Mouse (Mus musculus) hindbrain, postnatal 0 days (tissue): ENCODE data around the gene Hist1h2ap. TPM values are rescaled to one million over a fixed set of nuclear protein-coding genes. Genes with fewer than 3 reads are reported as not detected.
"Not testable (repeated sequence)": the region's sequence is repeated elsewhere in the genome, so short reads cannot be mapped to it uniquely, and the experiment has no call there.

Source experiments
- ATAC-seq: fragments of 200-750 bp; cut with Nextera tagmentation; 2 replicates; pipeline ENCODE4 v1.8.0; 2017; ENCODE audit warnings: mild to moderate bottlenecking, moderate TSS enrichment, moderate library complexity
- DNase-seq: peaks from one replicate; pipeline ENCODE4 v3.0.0-alpha.2; 2015; ENCODE audit warnings: low spot score
- H3K27ac ChIP-seq: fragments of 300-500 bp; sonication (generic); 2 replicates; pipeline ENCODE4 v1.5.1; 2014; ENCODE audit warnings: mild to moderate bottlenecking
- H3K27me3 ChIP-seq: fragments of 300-500 bp; sonication (generic); 2 replicates; pipeline ENCODE4 v1.6.1; 2014; ENCODE audit warnings: low read length, mixed read lengths; ENCODE audit not compliant: insufficient read depth
- H3K36me3 ChIP-seq: fragments of 300-500 bp; sonication (generic); 2 replicates; pipeline ENCODE4 v1.6.1; 2014; ENCODE audit warnings: low read length, mixed read lengths; ENCODE audit not compliant: insufficient read depth
- H3K4me1 ChIP-seq: fragments of 300-500 bp; sonication (generic); 2 replicates; pipeline ENCODE4 v1.6.1; 2014; ENCODE audit warnings: antibody characterized with exemption, low read length, mixed read lengths; ENCODE audit not compliant: insufficient read depth
- H3K4me2 ChIP-seq: fragments of 300-500 bp; sonication (generic); 2 replicates; pipeline ENCODE4 v1.6.1; 2014; ENCODE audit warnings: low read depth, mild to moderate bottlenecking, low read length, moderate library complexity, mixed read lengths
- H3K4me3 ChIP-seq: fragments of 300-500 bp; sonication (generic); 2 replicates; pipeline ENCODE4 v1.5.1; 2014; ENCODE audit warnings: low read length
- H3K9ac ChIP-seq: fragments of 300-500 bp; sonication (generic); replicated peaks from 2 replicates; pipeline ENCODE4 v1.6.1; 2014; ENCODE audit warnings: mild to moderate bottlenecking, low read length, moderate library complexity, mixed read lengths
- H3K9me3 ChIP-seq: fragments of 300-500 bp; sonication (generic); 2 replicates; pipeline ENCODE4 v1.6.1; 2016; ENCODE audit warnings: low read length, mixed read lengths
- CTCF ChIP-seq: IDR thresholded peaks from 2 replicates; pipeline ENCODE4 v1.5.1; 2016; ENCODE audit warnings: antibody characterized with exemption, control low read depth, low read depth
- WGBS: fragments of 180-500 bp; shearing (Covaris S2); extraction: QIAGEN DNeasy Blood & Tissue Kit; methylation state at CpG from one replicate; pipeline ENCODE4 v1.1.7; 2014; 5-methylcytosine and 5-hydroxymethylcytosine counted together
- polyA plus RNA-seq: library from polyadenylated mRNA; unstranded; fragments of >200 nt; fragmentation: Nextera tagmentation; extraction: Ambion mirVana; gene quantifications from 2 replicates; pipeline ENCODE4 v1.2.1, GENCODE M21; 2015
- total RNA-seq: library from RNA; depleted of rRNA; stranded (reverse); fragments of >200 nt; gene quantifications from 2 replicates; pipeline ENCODE4 v1.2.3, GENCODE M21; 2014

Hist1h2ap gene
- total and polyA plus RNA-seq, 2 experiments from 2014 or later: 798 to 1,318 TPM

GRCm38 (mm10) chr13:21855698-21856162 lies 22.4 kb upstream of the Hist1h2ap start:
- 3% methylated on average over 15 of the region's 15 CpGs for WGBS
- ATAC-seq (peak; percentile 56), DNase-seq (peak; percentile 77)
- no peak for TF ChIP-seq CTCF
- H3K9ac ChIP-seq: peak overlapping the region; percentile 21; the same call in 1 of the 2 replicates
- H3K27ac ChIP-seq: no peak overlapping the region
- no peaks in the 10 kb centered on the region for H3K9me3 ChIP-seq
- no peaks in the 10 kb centered on the region for H3K27me3 ChIP-seq
- H3K4me2 ChIP-seq: peak overlapping the region; percentile 45
- peak overlapping the region; percentile 38 for H3K4me3 ChIP-seq
- no peaks in the 10 kb centered on the region for H3K4me1 ChIP-seq
- no peaks in the 10 kb centered on the region for H3K36me3 ChIP-seq

- DNase-seq: peak; percentile 69
- peak overlapping the region; percentile 45 for H3K4me2 ChIP-seq
- no peaks in the 10 kb centered on the region for H3K9me3 ChIP-seq
- H3K9ac ChIP-seq: peak overlapping the region; percentile 21; the same call in 1 of the 2 replicates
- 0% methylated on average over 11 of the region's 11 CpGs for WGBS
- peak overlapping the region; percentile 38 for H3K4me3 ChIP-seq
- peak; percentile 63 for ATAC-seq
- H3K36me3 ChIP-seq: no peaks in the 10 kb centered on the region
- TF ChIP-seq CTCF: no peak
- no peak overlapping the region for H3K27ac ChIP-seq
- no peaks in the 10 kb centered on the region for H3K4me1 ChIP-seq
- no peaks in the 10 kb centered on the region for H3K27me3 ChIP-seq
Measured at GRCm38 (mm10) chr13:21855146-21855545, 21.8 kb upstream of the Hist1h2ap start.

DNA sequence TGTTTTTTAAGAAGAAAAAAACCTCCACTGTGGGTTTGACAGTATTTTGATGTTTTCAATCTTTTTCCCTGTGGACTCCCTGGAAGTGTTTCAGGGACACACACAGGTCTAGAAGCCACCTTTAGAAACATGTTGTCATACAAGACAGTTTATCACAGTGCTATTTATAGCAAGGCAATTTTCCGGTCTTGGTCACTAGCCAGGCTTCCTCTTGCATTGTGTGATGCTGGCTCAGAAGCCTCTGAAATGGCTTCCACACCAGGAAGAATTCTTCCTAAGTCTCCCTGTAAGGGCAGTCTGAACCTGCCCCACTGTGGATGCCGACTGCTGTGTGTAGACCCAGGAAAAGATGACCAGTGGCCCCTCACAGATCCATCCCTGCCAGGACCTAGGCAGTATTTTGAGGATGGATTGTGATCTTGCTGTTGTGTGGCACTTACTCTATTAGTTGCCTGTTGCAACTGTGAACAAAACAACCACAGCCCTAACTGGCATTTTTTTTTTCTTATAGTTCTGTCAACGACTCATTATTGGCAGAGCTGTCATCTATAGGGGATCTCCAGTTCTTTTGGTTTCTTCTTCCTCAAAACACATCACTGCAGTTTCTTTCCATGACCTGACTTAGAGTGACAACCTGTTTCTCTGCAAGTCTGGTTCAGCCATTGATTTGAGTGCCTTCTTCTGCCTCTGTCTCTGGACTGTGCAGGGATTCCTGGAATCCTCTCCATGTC lies 19.1 kb upstream of the Hist1h2ap start:
- no peaks in the 10 kb centered on the region for H3K36me3 ChIP-seq
- H3K9ac ChIP-seq: no peak overlapping the region
- ATAC-seq: no peak
- WGBS: 56% methylated on average over 3 of the region's 3 CpGs
- no peaks in the 10 kb centered on the region for H3K9me3 ChIP-seq
- H3K27me3 ChIP-seq: no peaks in the 10 kb centered on the region
- no peak overlapping the region for H3K4me3 ChIP-seq
- H3K4me2 ChIP-seq: no peak overlapping the region
- H3K27ac ChIP-seq: no peak overlapping the region
- TF ChIP-seq CTCF: no peak
- DNase-seq: no peak
- no peaks in the 10 kb centered on the region for H3K4me1 ChIP-seq

GRCm38 (mm10) chr13:21850696-21851095 lies 17.4 kb upstream of the Hist1h2ap start:
- ATAC-seq, H3K27me3 ChIP-seq, H3K27ac ChIP-seq, H3K36me3 ChIP-seq, DNase-seq, H3K9ac ChIP-seq, H3K4me3 ChIP-seq, H3K4me1 ChIP-seq, H3K4me2 ChIP-seq, H3K9me3 ChIP-seq: not testable (repeated sequence)
- WGBS: 33% methylated on average over 1 of the region's 1 CpGs

- no peaks in the 10 kb centered on the region for H3K36me3 ChIP-seq
- no peak overlapping the region for H3K4me2 ChIP-seq
- H3K4me1 ChIP-seq: no peaks in the 10 kb centered on the region
- no peak overlapping the region for H3K4me3 ChIP-seq
- H3K9me3 ChIP-seq: no peaks in the 10 kb centered on the region
- H3K9ac ChIP-seq: no peak overlapping the region
- DNase-seq: no peak
- no peak for TF ChIP-seq CTCF
- 24% methylated on average over 8 of the region's 8 CpGs for WGBS
- ATAC-seq: no peak
- H3K27me3 ChIP-seq: no peaks in the 10 kb centered on the region
- no peak overlapping the region for H3K27ac ChIP-seq
Measured at GRCm38 (mm10) chr13:21847883-21848282, 14.6 kb upstream of the Hist1h2ap start.

- not testable (repeated sequence) for ATAC-seq, DNase-seq
Measured at GRCm38 (mm10) chr13:21846356-21846755, 13.0 kb upstream of the Hist1h2ap start.

DNA sequence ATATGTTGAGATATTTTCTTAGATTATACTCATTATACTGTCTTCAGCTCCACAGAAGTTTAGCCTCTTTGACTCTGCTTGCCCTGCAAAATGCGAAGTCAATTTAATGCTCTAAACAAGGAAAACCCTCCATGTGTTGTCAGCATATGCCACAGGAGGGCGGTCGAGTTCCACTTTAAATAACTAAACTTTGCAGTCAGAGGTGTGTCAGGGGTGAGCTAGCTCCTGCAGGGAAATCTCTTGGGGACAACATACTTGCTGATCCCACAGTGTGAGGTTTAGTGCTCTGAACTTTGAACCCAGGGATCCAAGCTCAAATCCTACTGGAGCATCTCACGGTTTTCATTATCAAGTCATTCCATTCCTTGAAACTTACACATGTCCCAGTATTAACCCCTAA lies 7.2 kb upstream of the Hist1h2ap start:
- H3K27ac ChIP-seq, H3K9ac ChIP-seq, DNase-seq, H3K27me3 ChIP-seq, H3K4me1 ChIP-seq, H3K4me2 ChIP-seq, H3K9me3 ChIP-seq, H3K4me3 ChIP-seq, H3K36me3 ChIP-seq: not testable (repeated sequence)
- ATAC-seq: peak; percentile 67
- no CpG with 5 or more reads among the region's 4 CpGs for WGBS

More at GRCm38 (mm10) chr13:21846356-21846755, 13.0 kb upstream of the Hist1h2ap start:
- H3K9ac ChIP-seq, H3K27ac ChIP-seq, H3K9me3 ChIP-seq, H3K4me1 ChIP-seq, H3K27me3 ChIP-seq, H3K4me3 ChIP-seq, H3K4me2 ChIP-seq, H3K36me3 ChIP-seq: not testable (repeated sequence)

DNA sequence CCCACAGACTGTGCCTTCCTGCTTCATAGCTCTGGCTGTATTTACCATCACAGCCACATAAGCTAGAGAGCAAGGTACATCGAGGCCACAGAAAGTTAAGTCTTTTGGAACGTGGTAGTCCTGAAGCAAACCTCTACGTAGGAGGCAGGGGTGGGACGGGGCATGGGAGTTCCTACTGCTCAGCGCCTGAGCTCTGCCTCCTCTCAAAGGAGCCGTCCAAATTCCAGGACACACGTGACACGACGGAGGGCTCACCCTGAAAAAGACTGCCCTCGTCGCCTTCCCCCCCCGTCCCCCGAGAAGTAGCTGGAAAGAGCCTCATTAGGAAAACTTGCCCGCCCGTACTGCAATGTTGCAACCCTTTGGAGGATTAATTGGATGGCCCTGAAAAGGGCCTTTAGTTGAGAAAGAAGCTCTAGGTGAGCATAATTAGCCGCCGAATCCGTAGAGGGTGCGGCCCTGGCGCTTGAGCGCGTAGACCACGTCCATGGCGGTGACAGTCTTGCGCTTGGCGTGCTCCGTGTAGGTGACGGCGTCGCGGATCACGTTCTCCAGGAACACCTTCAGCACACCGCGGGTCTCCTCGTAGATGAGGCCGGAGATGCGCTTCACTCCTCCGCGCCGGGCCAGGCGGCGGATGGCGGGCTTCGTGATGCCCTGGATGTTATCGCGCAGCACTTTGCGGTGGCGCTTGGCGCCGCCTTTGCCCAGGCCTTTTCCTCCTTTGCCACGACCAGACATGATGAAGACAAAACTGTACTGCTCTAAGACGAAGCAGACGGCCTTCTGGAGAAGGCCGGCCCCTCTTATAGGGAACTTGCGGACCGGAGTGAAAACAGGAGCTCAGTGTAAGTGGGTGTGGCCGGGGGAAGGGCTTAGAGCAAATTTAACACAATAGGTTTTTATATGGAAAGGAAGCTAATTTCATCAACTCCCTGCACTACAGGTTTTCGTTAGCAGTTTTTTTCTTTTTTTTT lies 1.6 kb downstream of the Hist1h2ap start, which contains the start of gene Hist1h4n:
Hist1h4n (minus strand) TSS at position 779 of the 977 bp plus-strand sequence.
- H3K9ac ChIP-seq, H3K36me3 ChIP-seq, H3K9me3 ChIP-seq, H3K4me1 ChIP-seq, H3K27ac ChIP-seq, H3K4me3 ChIP-seq, DNase-seq, H3K27me3 ChIP-seq: not testable (repeated sequence)
- WGBS: under 1% methylated on average over 22 of the region's 58 CpGs
- peak; percentile 88 for ATAC-seq
- H3K4me2 ChIP-seq: peak within 1 kb of the TSS; percentile 36; the same call in 1 of the 2 replicates
